Mouse (Mus musculus) hindbrain, embryonic 13.5 days (tissue): Measurements from ENCODE around the gene Kansl1. TPM values are rescaled to one million over a fixed set of nuclear protein-coding genes. Genes with fewer than 3 reads are reported as not detected.
A peak's percentile ranks its signal among the peaks of the same experiment; 100 is the strongest.

Experiments
- ATAC-seq: fragments of 200-750 bp; cut with Nextera tagmentation; 2 replicates; pipeline ENCODE4 v1.8.0; 2017; ENCODE audit warnings: moderate TSS enrichment; ENCODE audit not compliant: low FRiP score
- H3K27ac ChIP-seq: fragments of 300-500 bp; sonication (generic); 2 replicates; pipeline ENCODE4 v1.5.1; 2015; ENCODE audit warnings: inconsistent platforms, mild to moderate bottlenecking, moderate library complexity
- H3K27me3 ChIP-seq: fragments of 300-500 bp; sonication (generic); 2 replicates; pipeline ENCODE4 v1.6.1; 2015; ENCODE audit warnings: mild to moderate bottlenecking, inconsistent platforms
- H3K36me3 ChIP-seq: fragments of 300-500 bp; sonication (generic); 2 replicates; pipeline ENCODE4 v1.6.1; 2015; ENCODE audit warnings: mild to moderate bottlenecking, inconsistent platforms
- H3K4me1 ChIP-seq: fragments of 300-500 bp; sonication (generic); replicated peaks from 2 replicates; pipeline ENCODE4 v1.6.1; 2015; ENCODE audit warnings: inconsistent platforms
- H3K4me2 ChIP-seq: fragments of 300-500 bp; sonication (generic); 2 replicates; pipeline ENCODE4 v1.6.1; 2015; ENCODE audit warnings: inconsistent platforms, mild to moderate bottlenecking, moderate library complexity
- H3K4me3 ChIP-seq: fragments of 300-500 bp; sonication (generic); 2 replicates; pipeline ENCODE4 v1.5.1; 2015; ENCODE audit warnings: mild to moderate bottlenecking, inconsistent platforms
- H3K9ac ChIP-seq: fragments of 300-500 bp; sonication (generic); 2 replicates; pipeline ENCODE4 v1.6.1; 2015; ENCODE audit warnings: mild to moderate bottlenecking, inconsistent platforms
- H3K9me3 ChIP-seq: fragments of 300-500 bp; sonication (generic); 2 replicates; pipeline ENCODE4 v1.6.1; 2016; ENCODE audit warnings: inconsistent platforms
- WGBS: fragments of 180-500 bp; shearing (Covaris S2); methylation state at CpG from one replicate; pipeline ENCODE4 v1.1.7; 2015; 5-methylcytosine and 5-hydroxymethylcytosine counted together
- microRNA-seq: library from miRNA; unstranded; fragments of <30 nt; microRNA quantifications from one replicate; pipeline ENCODE4, GENCODE M21; 2016
- polyA plus RNA-seq: library from polyadenylated mRNA; unstranded; fragments of >200 nt; fragmentation: Nextera tagmentation; extraction: Ambion mirVana; gene quantifications from 2 replicates; pipeline ENCODE4 v1.2.1, GENCODE M21; 2015

The Kansl1 gene
- polyA plus RNA-seq, 1 experiment from 2014 or later = 27.9 TPM

DNA sequence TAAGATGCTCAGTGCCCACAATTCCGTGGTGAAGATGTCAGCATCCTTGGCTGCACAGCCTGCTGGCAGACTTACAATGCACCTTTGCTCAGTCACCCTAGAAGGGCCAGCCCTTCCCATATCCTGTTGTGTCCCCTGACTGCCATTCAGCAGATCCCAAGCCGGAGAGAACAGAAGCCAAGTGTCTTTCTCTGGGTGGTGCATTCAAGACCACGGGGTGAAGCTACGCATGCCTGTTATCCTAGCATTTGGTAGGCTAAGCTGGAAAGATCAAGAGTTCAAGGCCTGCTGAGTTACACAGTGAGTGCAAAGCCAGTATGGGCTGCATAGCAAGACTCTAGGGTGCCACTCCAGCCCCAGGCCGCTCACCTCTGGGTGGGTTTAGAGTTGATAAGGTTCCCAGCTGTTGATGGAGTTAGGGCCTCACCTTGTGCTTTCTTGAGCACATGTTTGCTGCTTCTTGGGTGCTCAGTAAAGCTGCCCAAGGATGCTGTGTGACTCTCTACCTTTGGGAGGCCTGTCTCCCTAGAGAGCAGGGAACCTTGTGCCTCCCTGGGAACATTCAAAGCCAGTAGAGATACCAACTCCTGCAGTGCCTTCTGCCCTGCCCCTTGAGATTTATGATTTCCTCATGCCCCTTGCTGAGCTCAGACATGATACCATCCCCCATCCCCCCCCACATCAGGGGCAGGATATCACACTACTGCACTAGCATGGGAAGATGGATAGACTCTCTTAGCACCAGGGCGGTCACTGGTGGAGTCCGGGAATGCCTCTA is 176.0 kb downstream of the Kansl1 start:
- Histone ChIP-seq H3K4me2 (no peak overlapping the region), H3K4me3 (no peak overlapping the region), H3K27ac (no peak overlapping the region), H3K27me3 (no peaks in the 10 kb centered on the region), H3K4me1 (peaks cover 21% of the 10 kb centered on the region), H3K9ac (no peak overlapping the region), H3K36me3 (peaks cover 70% of the 10 kb centered on the region), H3K9me3 (no peaks in the 10 kb centered on the region)
- WGBS = 87% methylated on average over 7 of the region's 7 CpGs
- no peak for ATAC-seq

GRCm38 (mm10) chr11:104289199-104290031 is 179.2 kb downstream of the Kansl1 start:
- peaks cover 14% of the 10 kb centered on the region for H3K4me1 ChIP-seq
- H3K4me3 ChIP-seq = no peak overlapping the region
- H3K27me3 ChIP-seq = no peaks in the 10 kb centered on the region
- H3K9ac ChIP-seq = no peak overlapping the region; the same call in 1 of the 2 replicates
- ATAC-seq = peak; percentile 62; the same call in 1 of the 2 replicates
- H3K4me2 ChIP-seq = no peak overlapping the region
- no peaks in the 10 kb centered on the region for H3K9me3 ChIP-seq
- H3K27ac ChIP-seq = peak overlapping the region; percentile 72
- peaks cover 77% of the 10 kb centered on the region for H3K36me3 ChIP-seq
- WGBS = 22% methylated on average over 13 of the region's 13 CpGs

- peaks cover 81% of the 10 kb centered on the region for H3K36me3 ChIP-seq
- H3K4me3 ChIP-seq = no peak overlapping the region
- H3K4me1 ChIP-seq = peaks cover 14% of the 10 kb centered on the region
- no peaks in the 10 kb centered on the region for H3K27me3 ChIP-seq
- H3K4me2 ChIP-seq = no peak overlapping the region
- WGBS = 50% methylated on average over 6 of the region's 6 CpGs
- H3K9ac ChIP-seq = no peak overlapping the region
- H3K9me3 ChIP-seq = no peaks in the 10 kb centered on the region
- no peak for ATAC-seq
- peak overlapping the region; percentile 72 for H3K27ac ChIP-seq
Measured at GRCm38 (mm10) chr11:104288835-104289198, 179.8 kb downstream of the Kansl1 start.

DNA sequence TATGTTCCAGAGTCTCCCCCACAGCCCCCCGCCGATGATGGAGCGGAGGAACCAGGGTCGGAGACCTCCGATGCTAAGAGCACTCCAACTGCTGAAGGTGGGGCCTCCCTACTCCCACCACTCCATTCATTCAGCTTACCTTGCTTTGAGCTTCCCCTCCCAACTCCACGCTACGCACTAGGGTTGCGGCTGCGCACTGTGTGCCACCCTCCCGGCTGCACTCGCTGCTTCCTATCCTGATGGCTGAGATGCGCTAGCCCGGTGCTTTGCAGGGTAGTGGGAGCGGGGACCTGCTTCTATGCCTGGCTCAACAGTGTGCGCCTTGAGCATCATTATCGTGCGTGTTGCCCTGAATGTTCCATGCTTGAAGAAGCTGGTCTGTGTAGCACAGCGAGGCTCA is 181.5 kb downstream of the Kansl1 start:
- H3K27me3 ChIP-seq = no peaks in the 10 kb centered on the region
- H3K36me3 ChIP-seq = peaks cover 78% of the 10 kb centered on the region
- WGBS = 95% methylated on average over 18 of the region's 18 CpGs
- H3K4me1 ChIP-seq = peaks cover 14% of the 10 kb centered on the region
- H3K9me3 ChIP-seq = no peaks in the 10 kb centered on the region
- no peak overlapping the region for H3K9ac ChIP-seq
- ATAC-seq = no peak
- no peak overlapping the region for H3K4me3 ChIP-seq
- no peak overlapping the region for H3K27ac ChIP-seq
- no peak overlapping the region for H3K4me2 ChIP-seq

Small RNA genes within 50 kb of the gene (microRNA-seq; reads per million reads assigned to microRNA genes)
- not detected for gene Gm47315

Other genes starting within 250 kb of the Kansl1 start
- gene Mapt, start 237.5 kb downstream of the Kansl1 start, polyA plus RNA-seq = 711 and 738 TPM in 2 replicates
- 38.7 and 39.6 TPM in 2 replicates for gene Cdc27, start 81.8 kb upstream of the Kansl1 start, polyA plus RNA-seq
- gene Myl4, start 81.8 kb upstream of the Kansl1 start, polyA plus RNA-seq = 5.3 and 6.7 TPM in 2 replicates
- 1.9 TPM in 2 replicates for gene Itgb3, start 139.1 kb upstream of the Kansl1 start, polyA plus RNA-seq
- 0.16 TPM in 1 of 2 replicates, not detected in the other for gene Gm11639, start 216.8 kb upstream of the Kansl1 start, polyA plus RNA-seq